Comparison of ENCODE assay signal across 15 mouse cellular contexts in genomic region chr1:130549698-130550097, GRCm38 (mm10).
A peak's percentile ranks its signal among the peaks of the same experiment; 100 is the strongest.
DNase-seq lines count a peak whose midpoint lies in the region; ATAC-seq lines count a peak whose summit lies in the region.
"Had no signal": no experiment of that assay in that cellular context is flagged by ENCODE, and none has a peak within 500 bp of the region (broad histone marks: within the 10 kb centered on the region; RNA-seq: fewer than 3 reads in every experiment).

No protein-coding gene starts in this region.

- ATAC-seq in kidney, embryonic 15.5 days (replicated peaks; ENCODE audit: low FRiP score): no peak
- ATAC-seq in megakaryocyte, adult 5-6 weeks (ENCODE audit: poor library complexity, severe bottlenecking): peak; percentile 50
- ATAC-seq in forebrain, embryonic 16.5 days: no peak
- ATAC-seq: activated CD4-positive, CD25-positive, alpha-beta regulatory T cell, adult 4 months; forebrain, embryonic 14.5 days had no signal

- no peak overlapping the region for H3K4me3 ChIP-seq in kidney, embryonic 15.5 days (replicated peaks)
- H3K4me3 ChIP-seq in forebrain, embryonic 16.5 days (replicated peaks; ENCODE audit: low read length): no peak overlapping the region
- H3K4me3 ChIP-seq: hindbrain, embryonic 15.5 days; midbrain, embryonic 12.5 days; neural tube, embryonic 13.5 days had no signal

- H3K9me3 ChIP-seq in kidney, embryonic 15.5 days (replicated peaks): no peaks in the 10 kb centered on the region
- no peaks in the 10 kb centered on the region for H3K9me3 ChIP-seq in forebrain, embryonic 16.5 days (ENCODE audit: control insufficient read depth, low read length)
- H3K9me3 ChIP-seq: hindbrain, embryonic 15.5 days; midbrain, embryonic 12.5 days; neural tube, embryonic 13.5 days had no signal

- DNase-seq in kidney, postnatal 25 days: no peak
- DNase-seq in B cell, adult 2 months: peak; percentile 30 to 38
- DNase-seq in R1 (ENCODE audit: low read depth, low spot score): peak; percentile 7
- no peak for DNase-seq in embryo, embryonic 11 days
- DNase-seq: gastrocnemius, postnatal 25 days; kidney, adult 11 months; kidney, postnatal 36 days had no signal

- H3K27me3 ChIP-seq in kidney, embryonic 15.5 days: no peaks in the 10 kb centered on the region
- H3K27me3 ChIP-seq in forebrain, embryonic 16.5 days (replicated peaks; ENCODE audit: control insufficient read depth, insufficient read depth, low read length): no peaks in the 10 kb centered on the region
- H3K27me3 ChIP-seq: hindbrain, embryonic 15.5 days; midbrain, embryonic 12.5 days; neural tube, embryonic 13.5 days had no signal

- 63% methylated on average over 6 of the region's 6 CpGs for WGBS in kidney, embryonic 15.5 days
- WGBS in forebrain, embryonic 16.5 days: 89% methylated on average over 6 of the region's 6 CpGs

- no peak overlapping the region for H3K4me2 ChIP-seq in kidney, embryonic 15.5 days
- no peak overlapping the region for H3K4me2 ChIP-seq in forebrain, embryonic 16.5 days (ENCODE audit: low read length)
- H3K4me2 ChIP-seq: hindbrain, embryonic 15.5 days; midbrain, embryonic 12.5 days; neural tube, embryonic 13.5 days had no signal

- H3K36me3 ChIP-seq in kidney, embryonic 15.5 days: no peaks in the 10 kb centered on the region
- H3K36me3 ChIP-seq in forebrain, embryonic 16.5 days (ENCODE audit: control insufficient read depth, insufficient read depth): no peaks in the 10 kb centered on the region
- H3K36me3 ChIP-seq: hindbrain, embryonic 15.5 days; midbrain, embryonic 12.5 days; neural tube, embryonic 13.5 days had no signal

- H3K27ac ChIP-seq in kidney, embryonic 15.5 days: peak overlapping the region; percentile 41; the same call in 1 of the 2 replicates
- no peak overlapping the region for H3K27ac ChIP-seq in forebrain, embryonic 16.5 days (ENCODE audit: low read length)
- H3K27ac ChIP-seq: hindbrain, embryonic 15.5 days; midbrain, embryonic 12.5 days; neural tube, embryonic 13.5 days had no signal

- H3K9ac ChIP-seq in kidney, embryonic 15.5 days: no peak overlapping the region
- H3K9ac ChIP-seq in forebrain, embryonic 16.5 days (replicated peaks; ENCODE audit: low read depth, low read length): no peak overlapping the region
- H3K9ac ChIP-seq: hindbrain, embryonic 15.5 days; midbrain, embryonic 12.5 days; neural tube, embryonic 13.5 days had no signal

- peaks cover 7% of the 10 kb centered on the region for H3K4me1 ChIP-seq in kidney, embryonic 15.5 days
- H3K4me1 ChIP-seq in forebrain, embryonic 16.5 days (replicated peaks; ENCODE audit: control insufficient read depth, insufficient read depth, low read length): no peaks in the 10 kb centered on the region
- H3K4me1 ChIP-seq: hindbrain, embryonic 15.5 days; midbrain, embryonic 12.5 days; neural tube, embryonic 13.5 days had no signal

Comparison
In these comparisons a context has a peak if more than half of its experiments do, and no peak if none do; other contexts are left out.
1. DNase-seq: peak in B cell, adult 2 months (2 of 2) and R1 (single experiment); none in kidney, postnatal 25 days (0 of 2) and embryo, embryonic 11 days (single experiment).